Comparison of ENCODE assay signal across 21 mouse cellular contexts in the genomic region with DNA sequence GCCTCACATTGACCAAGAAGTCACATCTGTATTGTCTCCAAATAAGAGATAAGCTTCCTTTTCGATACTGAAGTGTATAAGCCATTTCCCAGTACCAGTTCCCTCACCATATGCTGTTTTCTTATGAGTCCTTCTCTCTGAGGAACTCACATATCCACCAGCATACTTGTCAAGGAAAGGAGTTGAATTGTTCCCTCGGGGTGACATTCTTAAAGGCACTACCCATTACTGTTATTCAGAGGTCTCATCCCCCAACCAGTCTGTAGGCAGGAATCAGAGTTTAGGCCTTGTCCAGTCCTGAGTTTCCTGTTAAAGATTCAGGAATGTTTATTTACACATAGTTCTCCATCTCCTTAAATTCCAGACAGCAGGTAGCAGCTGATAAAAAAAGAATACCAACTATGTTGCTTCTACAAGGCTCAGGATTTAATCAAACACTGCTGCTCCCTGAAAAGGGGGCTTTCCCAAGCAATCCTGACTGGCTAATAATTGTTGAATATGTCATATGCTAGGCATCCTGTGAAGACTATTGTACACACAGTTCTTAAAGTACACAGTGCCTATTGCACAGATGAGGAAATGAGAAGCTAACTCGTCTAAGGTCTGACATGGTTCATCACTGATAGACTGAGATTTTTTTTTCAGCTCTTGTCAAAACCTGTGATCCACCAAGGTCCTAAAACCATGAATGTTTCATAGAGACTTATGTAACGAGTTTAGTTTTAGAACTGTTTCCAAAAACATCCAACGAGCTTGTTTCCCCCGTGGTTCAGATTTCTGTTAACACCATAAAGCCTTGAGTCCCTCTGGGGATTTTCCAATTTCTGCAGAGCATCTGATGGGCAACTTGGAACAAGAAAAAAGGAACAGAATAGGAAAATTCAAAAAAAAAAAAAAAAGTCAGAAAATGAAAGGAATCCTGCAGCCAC. TPM values are rescaled to one million over a fixed set of nuclear protein-coding genes. Genes with fewer than 3 reads are reported as not detected.
DNase-seq lines count a peak whose midpoint lies in the region; ATAC-seq and TF ChIP-seq lines count a peak whose summit lies in the region.
"Had no signal": no experiment of that assay in that cellular context is flagged by ENCODE, and none has a peak within 500 bp of the region (broad histone marks: within the 10 kb centered on the region; RNA-seq: fewer than 3 reads in every experiment).

No protein-coding gene starts in this region.

- ATAC-seq in lung, embryonic 14.5 days (ENCODE audit: insufficient read depth) = peak; percentile 53; the same call in 1 of the 2 replicates
- no peak for ATAC-seq in inflammation-experienced regulatory T-cells, adult 6 months
- ATAC-seq: CD4-positive, CD25-positive, alpha-beta regulatory T cell, adult 4 months; midbrain, embryonic 16.5 days had no signal

- H3K27me3 ChIP-seq in lung, embryonic 14.5 days (ENCODE audit: insufficient read depth, low read length) = no peaks in the 10 kb centered on the region
- H3K27me3 ChIP-seq: heart, embryonic 15.5 days; lung, embryonic 15.5 days; neural tube, embryonic 15.5 days; stomach, embryonic 15.5 days had no signal

- no peak for TF ChIP-seq CTCF in lung, embryonic 14.5 days (IDR thresholded peaks at IDR 0.05; ENCODE audit: low read depth)
- no peak for TF ChIP-seq CTCF in bone marrow macrophage, adult 2 months (IDR thresholded peaks at IDR 0.05; ENCODE audit: low read depth, low read length)

- WGBS in lung, embryonic 14.5 days = 56% methylated on average over 6 of the region's 6 CpGs

- H3K4me3 ChIP-seq in lung, embryonic 14.5 days (ENCODE audit: low read depth, low read length) = no peak overlapping the region
- peak overlapping the region; percentile 50 for H3K4me3 ChIP-seq in bone marrow macrophage, adult 2 months (ENCODE audit: insufficient read depth, low read length)
- H3K4me3 ChIP-seq: heart, embryonic 15.5 days; limb, embryonic 10.5 days; lung, embryonic 15.5 days; neural tube, embryonic 15.5 days; stomach, embryonic 15.5 days had no signal

- peaks cover 16% of the 10 kb centered on the region for H3K4me1 ChIP-seq in lung, embryonic 14.5 days (ENCODE audit: insufficient read depth)
- H3K4me1 ChIP-seq in bone marrow macrophage, adult 2 months (ENCODE audit: control insufficient read depth, insufficient read depth, low read length) = peaks cover 43% of the 10 kb centered on the region
- H3K4me1 ChIP-seq: heart, embryonic 15.5 days; limb, embryonic 10.5 days; neural tube, embryonic 15.5 days; stomach, embryonic 15.5 days had no signal

- H3K9me3 ChIP-seq in lung, embryonic 14.5 days (ENCODE audit: low read depth, low read length) = no peaks in the 10 kb centered on the region
- H3K9me3 ChIP-seq: heart, embryonic 15.5 days; limb, embryonic 10.5 days; lung, embryonic 15.5 days; neural tube, embryonic 15.5 days; stomach, embryonic 15.5 days had no signal

- H3K36me3 ChIP-seq in lung, embryonic 14.5 days (ENCODE audit: insufficient read depth) = no peaks in the 10 kb centered on the region
- H3K36me3 ChIP-seq: heart, embryonic 15.5 days; limb, embryonic 10.5 days; lung, embryonic 15.5 days; neural tube, embryonic 15.5 days; stomach, embryonic 15.5 days had no signal

- DNase-seq in adrenal gland, adult 2 months = peak; percentile 20
- no peak for DNase-seq in adrenal gland, adult 18-20 months (ENCODE audit: low spot score in 2 of 2)
- peak; percentile 31 for DNase-seq in lung, embryonic 14.5 days
- DNase-seq in lung, postnatal 36 days = no peak
- DNase-seq in telencephalon, adult 2 months (ENCODE audit: low read depth, low spot score) = peak; percentile 65
- DNase-seq in cerebellum, adult 18-20 months = no peak
- DNase-seq: adrenal gland, adult 8-10 months; cerebellum, postnatal 14 days; heart, adult 18-20 months; kidney, adult 2 months; kidney, postnatal 14 days; thymus, postnatal 14 days had no signal

- no peak for TF ChIP-seq POLR2A in bone marrow macrophage, adult 2 months (IDR thresholded peaks at IDR 0.05; ENCODE audit: borderline replicate concordance, low read depth, low read length)

- no peak overlapping the region for H3K4me2 ChIP-seq in lung, embryonic 14.5 days
- H3K4me2 ChIP-seq: heart, embryonic 15.5 days; lung, embryonic 15.5 days; neural tube, embryonic 15.5 days; stomach, embryonic 15.5 days had no signal

- no peak overlapping the region for H3K9ac ChIP-seq in lung, embryonic 14.5 days
- H3K9ac ChIP-seq: heart, embryonic 15.5 days; lung, embryonic 15.5 days; neural tube, embryonic 15.5 days; stomach, embryonic 15.5 days had no signal

- H3K27ac ChIP-seq in lung, embryonic 14.5 days (ENCODE audit: low read depth) = peak overlapping the region; percentile 21; the same call in 1 of the 2 replicates
- H3K27ac ChIP-seq in bone marrow macrophage, adult 2 months (ENCODE audit: insufficient read depth, low read depth, low read length) = peak overlapping the region; percentile 76
- H3K27ac ChIP-seq: heart, embryonic 15.5 days; limb, embryonic 10.5 days; lung, embryonic 15.5 days; neural tube, embryonic 15.5 days; stomach, embryonic 15.5 days had no signal

RNA-seq across cellular contexts. Expression of gene Tfpi, which starts 52.5 kb away (rescaled TPM):
- total RNA-seq in adrenal gland, adult 2 months (2021) = 10 to 100 TPM; 41.9 to 52.2 TPM
- 1.8 and 2.6 TPM in 2 replicates for polyA plus RNA-seq in adrenal gland, adult 2 months (2012; rRNA removed)
- total RNA-seq in adrenal gland, adult 18-20 months (2021) = 10 to 100 TPM; 29.0 to 63.0 TPM
- polyA plus RNA-seq in lung, embryonic 14.5 days (2014; fragmentation: Nextera tagmentation; extraction: Ambion mirVana) = 63.1 and 66.3 TPM in 2 replicates
- polyA plus RNA-seq in bone marrow macrophage, adult 2 months (2012; ENCODE audit: insufficient read depth, insufficient read length, missing spikeins) = 21.5 and 25.5 TPM in 2 replicates
- polyA plus RNA-seq in inflammation-experienced regulatory T-cells, adult 6 months (2017; shearing (Covaris generic)) = 1 to 10 TPM; 1.6 to 4.9 (median 4.2) TPM

Comparison
In these comparisons a context has a peak if more than half of its experiments do, and no peak if none do; other contexts are left out.
1. DNase-seq: peak in adrenal gland, adult 2 months (single experiment), lung, embryonic 14.5 days (single experiment) and telencephalon, adult 2 months (single experiment); none in adrenal gland, adult 18-20 months (0 of 2), lung, postnatal 36 days (single experiment) and cerebellum, adult 18-20 months (0 of 2).